Mouse (Mus musculus) retina, postnatal 1 day (tissue): ENCODE measurements around the gene Ripk3.

ENCODE experiments used
- DNase-seq: peaks from one replicate; pipeline ENCODE4 v3.0.0-alpha.2; 2012

Gene Ripk3

GRCm38 (mm10) chr14:55793946-55794345, 5.3 kb upstream of the Ripk3 start:
- DNase-seq = no peak

GRCm38 (mm10) chr14:55793461-55793860, 4.8 kb upstream of the Ripk3 start:
- DNase-seq = no peak

DNA sequence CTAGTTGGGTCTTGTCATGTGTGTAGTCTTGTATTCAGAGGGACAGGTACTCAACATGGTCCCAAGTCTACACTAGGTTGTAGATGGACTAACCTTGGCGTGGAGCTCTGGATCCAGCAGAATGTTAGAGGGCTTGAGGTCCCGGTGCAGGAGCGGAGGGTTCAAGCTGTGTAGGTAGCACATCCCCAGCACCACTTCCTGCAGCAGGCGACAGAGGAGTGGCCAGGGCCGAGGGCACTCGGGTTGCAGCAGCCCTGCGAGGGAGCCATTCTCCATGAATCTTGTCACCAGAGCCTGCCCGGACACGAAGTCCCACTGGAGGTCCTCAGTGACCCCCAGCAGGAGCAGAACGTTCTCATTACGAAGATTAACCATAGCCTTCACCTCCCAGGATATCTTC, 934 bp downstream of the Ripk3 start:
- DNase-seq = no peak

DNA sequence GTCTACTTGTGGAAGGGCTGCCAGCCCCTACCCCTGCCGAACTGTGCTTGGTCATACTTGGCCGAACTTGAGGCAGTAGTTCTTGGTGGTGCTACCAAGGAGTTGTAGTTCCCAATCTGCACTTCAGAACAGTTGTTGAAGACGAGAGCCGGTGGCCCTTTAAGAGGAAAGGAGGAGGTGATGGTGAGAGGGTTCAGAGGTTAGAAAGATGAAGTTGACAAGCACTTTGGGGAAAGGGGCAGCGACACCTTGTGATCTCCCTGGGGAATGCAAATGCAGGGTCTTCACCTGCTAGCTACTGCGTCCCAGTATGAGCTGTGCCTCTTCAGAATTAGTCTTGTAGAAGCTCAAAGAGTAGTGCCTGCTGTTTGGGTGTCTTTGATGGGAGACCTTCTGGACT, 3.5 kb downstream of the Ripk3 start:
- DNase-seq = peak; percentile 44

DNA sequence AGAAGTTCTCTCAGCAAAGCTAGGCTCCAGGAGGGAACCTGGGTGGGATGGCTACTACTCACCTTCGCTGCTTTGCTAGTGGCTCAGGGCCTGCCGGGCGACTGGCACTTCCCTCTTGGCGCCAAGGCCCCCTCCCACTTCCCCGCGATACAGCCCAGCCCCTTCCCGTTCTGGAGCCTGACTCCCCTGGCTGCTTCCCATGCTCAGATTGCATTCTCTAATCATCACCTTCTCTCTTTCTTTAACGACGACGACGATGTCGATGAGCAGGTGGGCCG, 4.8 kb downstream of the Ripk3 start, which contains the start of gene Adcy4:
TSS of gene Adcy4 (minus strand) at position 138 of the 278 bp plus-strand sequence.
- DNase-seq = no peak

- DNase-seq = no peak
Observed at GRCm38 (mm10) chr14:55783171-55783957, 5.3 kb downstream of the Ripk3 start.

GRCm38 (mm10) chr14:55782361-55782960, 6.2 kb downstream of the Ripk3 start:
- DNase-seq = no peak

- DNase-seq = peak; percentile 84
Observed at GRCm38 (mm10) chr14:55781310-55781709, 7.4 kb downstream of the Ripk3 start.

DNA sequence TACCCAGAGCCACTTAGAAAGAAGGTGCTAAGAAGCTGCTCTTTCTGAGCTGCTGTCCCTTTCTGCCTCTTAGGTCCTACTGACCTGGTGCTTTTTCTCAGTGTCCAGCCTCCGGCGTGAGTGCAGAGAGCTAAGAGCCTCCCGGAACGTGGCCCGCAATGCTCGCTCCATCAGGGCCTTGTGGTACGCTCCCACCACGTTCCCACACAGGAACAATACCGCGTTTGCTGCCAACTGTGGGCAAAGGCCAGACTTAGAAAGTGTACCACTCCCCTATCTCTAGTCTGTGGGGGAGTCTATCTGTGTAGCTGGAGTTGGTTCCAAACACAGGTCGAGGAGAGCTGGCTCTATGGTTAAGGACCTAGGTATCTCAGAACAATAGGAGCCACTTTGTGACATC, 7.9 kb downstream of the Ripk3 start:
- DNase-seq = no peak

DNA sequence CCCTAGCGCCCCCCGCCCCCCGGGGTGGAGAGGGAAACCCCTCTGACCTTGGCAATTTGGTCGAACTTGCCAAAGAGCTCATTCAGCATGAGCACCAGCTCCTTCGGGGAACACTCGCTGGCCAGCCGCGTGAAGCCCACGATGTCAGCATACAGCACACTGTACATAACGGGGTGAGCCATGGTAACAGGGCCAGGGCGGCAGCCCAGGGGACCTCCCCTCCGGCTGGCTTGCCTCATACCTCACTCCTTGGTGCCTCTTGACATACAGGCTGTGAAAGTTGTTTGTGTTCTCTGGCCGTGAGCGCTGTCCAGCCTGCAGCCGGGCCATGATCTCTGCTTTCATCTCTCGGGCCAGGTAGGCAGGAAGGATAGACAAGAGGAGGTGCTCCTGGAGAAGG, 9.0 kb downstream of the Ripk3 start:
- no peak for DNase-seq

DNA sequence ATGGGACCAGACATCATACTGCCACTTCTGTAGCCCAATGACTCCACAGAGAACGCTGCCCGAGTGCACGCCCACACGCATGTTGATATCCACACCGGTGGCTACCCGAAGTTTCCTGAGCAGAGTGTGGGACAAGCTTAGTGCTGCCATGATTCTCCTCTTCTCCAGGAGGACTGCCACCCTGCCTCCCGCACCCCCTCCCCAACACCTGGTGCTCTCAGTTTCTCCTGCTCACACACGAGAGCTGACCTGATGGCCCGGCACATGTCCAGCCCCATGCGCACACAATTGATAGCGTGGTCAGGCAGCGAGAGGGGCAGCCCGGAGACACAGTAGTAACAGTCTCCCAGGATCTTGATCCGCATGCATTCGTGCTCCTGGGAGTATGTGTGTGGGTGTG, 10.0 kb downstream of the Ripk3 start:
- no peak for DNase-seq

GRCm38 (mm10) chr14:55777806-55778205, 10.9 kb downstream of the Ripk3 start:
- no peak for DNase-seq

GRCm38 (mm10) chr14:55777176-55777575, 11.5 kb downstream of the Ripk3 start:
- no peak for DNase-seq

DNA sequence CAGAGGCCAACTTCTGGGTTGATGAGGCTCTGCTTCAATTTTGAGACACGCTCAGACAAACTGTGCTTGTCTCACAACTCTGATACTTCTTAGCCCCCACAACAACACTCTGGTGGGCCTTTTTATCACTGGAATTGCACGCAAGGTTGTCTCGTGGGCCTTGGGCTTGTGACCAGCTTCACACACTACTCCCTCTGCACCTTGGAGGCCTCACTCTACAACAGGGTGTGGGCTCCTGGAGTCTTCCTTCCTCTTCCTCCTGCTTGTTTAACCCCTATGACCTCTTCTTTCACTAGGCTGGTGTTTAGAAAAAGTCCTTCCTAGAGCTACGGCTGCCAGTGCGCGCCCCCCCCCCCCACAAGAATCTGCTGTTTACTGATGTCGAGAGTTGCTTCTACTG, 12.0 kb downstream of the Ripk3 start:
- no peak for DNase-seq

GRCm38 (mm10) chr14:55769087-55769703, 19.5 kb downstream of the Ripk3 start:
- no peak for DNase-seq

DNA sequence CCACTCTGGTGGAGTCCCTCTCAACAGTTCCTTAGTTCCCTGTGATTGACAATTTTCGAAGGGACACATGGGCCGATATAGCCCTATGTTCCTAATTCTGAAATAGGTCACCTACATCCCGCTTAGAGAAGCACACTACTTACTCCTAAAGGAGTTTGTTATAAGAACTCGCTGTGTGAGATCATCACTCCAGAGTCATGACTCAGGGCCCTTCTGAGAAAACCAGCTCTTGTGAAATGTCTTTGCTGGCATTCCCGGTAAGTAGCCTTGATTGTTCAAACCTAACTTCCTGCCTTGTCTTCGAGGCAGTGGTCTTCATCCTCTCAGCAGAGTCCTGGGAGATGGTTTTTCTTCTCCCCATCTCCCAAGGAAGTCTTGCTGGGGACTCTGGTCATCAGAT, 20.1 kb downstream of the Ripk3 start:
- no peak for DNase-seq

GRCm38 (mm10) chr14:55767519-55768414, 20.9 kb downstream of the Ripk3 start:
- peak; percentile 78 for DNase-seq

GRCm38 (mm10) chr14:55765696-55766095, 23.0 kb downstream of the Ripk3 start, which contains the start of gene Ltb4r1:
TSS of gene Ltb4r1 (plus strand) at chr14:55765962.
- no peak for DNase-seq

GRCm38 (mm10) chr14:55763166-55763565, 25.5 kb downstream of the Ripk3 start:
- no peak for DNase-seq

DNA sequence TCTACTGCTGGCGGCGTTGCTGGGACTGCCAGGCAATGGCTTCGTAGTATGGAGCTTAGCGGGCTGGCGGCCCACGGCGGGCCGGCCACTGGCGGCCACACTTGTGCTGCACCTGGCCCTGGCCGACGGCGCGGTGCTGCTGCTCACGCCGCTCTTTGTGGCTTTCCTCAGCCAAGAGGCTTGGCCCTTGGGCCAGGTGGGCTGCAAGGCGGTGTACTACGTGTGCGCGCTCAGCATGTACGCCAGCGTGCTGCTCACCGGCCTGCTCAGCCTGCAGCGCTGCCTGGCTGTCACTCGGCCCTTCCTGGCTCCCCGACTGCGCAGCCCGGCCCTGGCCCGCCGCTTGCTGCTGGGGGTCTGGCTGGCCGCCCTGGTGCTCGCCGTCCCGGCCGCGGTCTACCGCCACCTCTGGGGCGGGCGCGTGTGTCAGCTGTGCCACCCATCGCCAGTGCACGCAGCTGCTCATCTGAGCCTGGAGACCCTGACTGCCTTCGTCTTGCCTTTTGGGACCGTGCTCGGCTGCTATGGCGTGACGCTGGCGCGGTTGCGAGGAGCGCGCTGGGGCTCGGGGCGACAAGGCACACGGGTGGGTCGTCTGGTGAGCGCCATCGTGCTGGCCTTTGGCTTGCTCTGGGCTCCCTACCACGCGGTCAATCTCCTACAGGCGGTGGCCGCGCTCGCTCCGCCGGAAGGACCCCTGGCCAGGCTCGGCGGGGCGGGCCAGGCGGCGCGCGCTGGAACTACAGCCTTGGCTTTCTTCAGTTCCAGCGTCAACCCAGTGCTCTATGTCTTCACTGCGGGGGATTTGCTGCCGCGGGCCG, 26.5 kb downstream of the Ripk3 start:
- peak; percentile 74 for DNase-seq

- DNase-seq = no peak
Observed at GRCm38 (mm10) chr14:55761163-55761562, 27.5 kb downstream of the Ripk3 start, which contains the start of gene Ltb4r2. TSS of gene Ltb4r2 (plus strand) at chr14:55761428.

- DNase-seq = peak; percentile 89
Observed at GRCm38 (mm10) chr14:55760156-55760555, 28.5 kb downstream of the Ripk3 start.
